Mouse (Mus musculus) heart, postnatal 0 days (tissue): ENCODE data around the gene Kcnip3. TPM values are rescaled to one million over a fixed set of nuclear protein-coding genes. Genes with fewer than 3 reads are reported as not detected.

Experiments used
- ATAC-seq: fragments of 200-750 bp; cut with Nextera tagmentation; 2 replicates; pipeline ENCODE4 v1.8.0; 2017; ENCODE audit warnings: low read depth, moderate number of reproducible peaks, moderate library complexity; ENCODE audit not compliant: insufficient read depth
- DNase-seq: peaks from one replicate; pipeline ENCODE4 v3.0.0-alpha.2; 2016; ENCODE audit warnings: low spot score
- H3K27ac ChIP-seq: fragments of 300-500 bp; sonication (generic); 2 replicates; pipeline ENCODE4 v1.5.1; 2014; ENCODE audit warnings: low read depth, mild to moderate bottlenecking
- H3K27me3 ChIP-seq: fragments of 300-500 bp; sonication (generic); 2 replicates; pipeline ENCODE4 v1.6.1; 2014; ENCODE audit warnings: low read length, mixed read lengths; ENCODE audit not compliant: control insufficient read depth, insufficient read depth
- H3K36me3 ChIP-seq: fragments of 300-500 bp; sonication (generic); replicated peaks from 2 replicates; pipeline ENCODE4 v1.6.1; 2014; ENCODE audit warnings: low read length, mixed read lengths; ENCODE audit not compliant: control insufficient read depth, insufficient read depth
- H3K4me1 ChIP-seq: fragments of 300-500 bp; sonication (generic); 2 replicates; pipeline ENCODE4 v1.6.1; 2014; ENCODE audit warnings: antibody characterized with exemption; ENCODE audit not compliant: control insufficient read depth, insufficient read depth
- H3K4me2 ChIP-seq: fragments of 300-500 bp; sonication (generic); 2 replicates; pipeline ENCODE4 v1.6.1; 2014; ENCODE audit warnings: low read depth, mild to moderate bottlenecking, low read length, moderate library complexity
- H3K4me3 ChIP-seq: fragments of 300-500 bp; sonication (generic); 2 replicates; pipeline ENCODE4 v1.5.1; 2014; ENCODE audit warnings: low read depth, low read length
- H3K9ac ChIP-seq: fragments of 300-500 bp; sonication (generic); replicated peaks from 2 replicates; pipeline ENCODE4 v1.6.1; 2014; ENCODE audit warnings: low read depth, low read length, mixed read lengths
- H3K9me3 ChIP-seq: fragments of 300-500 bp; sonication (generic); replicated peaks from 2 replicates; pipeline ENCODE4 v1.6.1; 2016; ENCODE audit warnings: low read length; ENCODE audit not compliant: control insufficient read depth
- CTCF ChIP-seq: IDR thresholded peaks from 2 replicates; pipeline ENCODE4 v1.5.1; 2016; ENCODE audit warnings: antibody characterized with exemption, control low read depth, low read depth
- EP300 ChIP-seq: IDR thresholded peaks from 2 replicates; pipeline ENCODE4 v1.6.1; 2016; ENCODE audit warnings: antibody characterized with exemption, low read depth
- WGBS: fragments of 180-500 bp; shearing (Covaris S2); extraction: QIAGEN DNeasy Blood & Tissue Kit; methylation state at CpG from one replicate; pipeline ENCODE4 v1.1.7; 2014; 5-methylcytosine and 5-hydroxymethylcytosine counted together
- polyA plus RNA-seq: library from polyadenylated mRNA; unstranded; fragments of >200 nt; fragmentation: Nextera tagmentation; extraction: Ambion mirVana; gene quantifications from 2 replicates; pipeline ENCODE4 v1.2.1, GENCODE M21; 2015
- total RNA-seq: library from RNA; depleted of rRNA; stranded (reverse); fragments of >200 nt; gene quantifications from 2 replicates; pipeline ENCODE4 v1.2.3, GENCODE M21; 2014; ENCODE audit warnings: low replicate concordance; rRNA removed

The Kcnip3 gene
- total and polyA plus RNA-seq, 2 experiments from 2014 or later: 0.20 to 7.9 TPM

DNA sequence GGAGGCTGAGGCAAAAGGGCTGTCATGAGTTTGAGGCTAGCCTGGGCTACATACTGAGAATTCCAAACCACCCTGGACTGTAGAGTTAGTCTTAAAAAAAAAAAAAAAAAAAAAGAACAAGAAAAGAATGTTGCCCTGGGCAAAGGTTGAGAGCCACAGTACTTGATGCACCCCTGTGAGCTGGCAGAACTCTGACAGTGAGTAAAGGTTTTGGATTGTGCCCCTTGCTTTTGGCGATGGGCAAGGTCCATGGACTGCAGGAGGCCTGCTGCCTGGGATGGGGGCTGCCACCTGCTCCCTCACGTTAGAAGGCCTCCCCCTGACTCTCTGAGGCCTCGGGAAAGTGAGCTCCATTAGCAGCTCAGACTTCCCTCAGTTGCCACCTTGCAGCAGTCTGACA is 105.2 kb downstream of the Kcnip3 start:
- Histone ChIP-seq H3K4me2 (no peak overlapping the region), H3K9ac (no peak overlapping the region)
- WGBS: 54% methylated on average over 3 of the region's 3 CpGs

GRCm38 (mm10) chr2:127415806-127416205 is 106.1 kb downstream of the Kcnip3 start:
- 63% methylated on average over 10 of the region's 10 CpGs for WGBS
- Histone ChIP-seq H3K4me1 (peaks cover 9% of the 10 kb centered on the region), H3K27ac (no peak overlapping the region), H3K36me3 (no peaks in the 10 kb centered on the region), H3K4me2 (no peak overlapping the region), H3K4me3 (no peak overlapping the region), H3K9me3 (no peaks in the 10 kb centered on the region), H3K9ac (no peak overlapping the region), H3K27me3 (0 out of 2 replicates have a peak, but pooled peaks cover 3% of the 10 kb centered on the region)
- no peak for ATAC-seq
- DNase-seq: no peak
- TF ChIP-seq CTCF: no peak
- no peak for TF ChIP-seq EP300

More for the DNA sequence above, 105.2 kb downstream of the Kcnip3 start:
- Histone ChIP-seq H3K36me3 (no peaks in the 10 kb centered on the region), H3K4me3 (no peak overlapping the region), H3K4me1 (no peaks in the 10 kb centered on the region), H3K27ac (no peak overlapping the region), H3K27me3 (0 out of 2 replicates have a peak, but pooled peaks cover 3% of the 10 kb centered on the region), H3K9me3 (no peaks in the 10 kb centered on the region)
- DNase-seq (no peak), ATAC-seq (no peak)
- no peak for TF ChIP-seq CTCF
- no peak for TF ChIP-seq EP300

DNA sequence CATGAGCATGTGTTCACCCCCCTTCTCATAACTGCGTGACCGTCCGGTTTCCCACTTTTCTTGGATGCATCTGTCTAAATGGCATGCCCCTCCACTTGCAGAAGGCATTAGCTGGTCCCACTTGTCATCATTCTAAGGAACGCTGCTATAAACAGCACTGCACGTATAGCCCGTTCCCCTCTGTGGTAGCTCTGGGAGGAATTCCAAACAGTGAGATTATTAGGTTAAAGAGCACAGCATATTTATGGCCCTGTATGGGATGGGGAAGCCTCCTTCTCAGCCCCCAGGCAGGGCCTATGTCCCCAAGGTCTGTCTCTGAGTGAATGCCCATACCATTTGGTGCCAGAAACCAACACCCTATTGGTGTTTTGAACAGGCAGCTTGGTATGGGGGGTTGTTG is 110.8 kb downstream of the Kcnip3 start:
- peak; percentile 68 for ATAC-seq
- Histone ChIP-seq H3K36me3 (no peaks in the 10 kb centered on the region), H3K27me3 (0 out of 2 replicates have a peak, but pooled peaks cover under 1% of the 10 kb centered on the region), H3K4me3 (no peak overlapping the region), H3K9ac (no peak overlapping the region), H3K4me2 (no peak overlapping the region), H3K9me3 (no peaks in the 10 kb centered on the region), H3K4me1 (peaks cover 11% of the 10 kb centered on the region), H3K27ac (no peak overlapping the region)
- DNase-seq: no peak
- TF ChIP-seq CTCF (no peak), EP300 (no peak)
- 48% methylated on average over 6 of the region's 6 CpGs for WGBS

Other genes starting within 250 kb of the Kcnip3 start
- gene Dusp2, start 185.9 kb downstream of the Kcnip3 start, total RNA-seq: 6.8 and 13.8 TPM in 2 replicates
- gene Dusp2, start 185.9 kb downstream of the Kcnip3 start, polyA plus RNA-seq: 5.1 and 7.3 TPM in 2 replicates
- gene Astl, start 183.5 kb downstream of the Kcnip3 start, total RNA-seq: not detected in 2 replicates
- not detected in 2 replicates for gene Astl, start 183.5 kb downstream of the Kcnip3 start, polyA plus RNA-seq
- gene Adra2b, start 158.9 kb downstream of the Kcnip3 start, total RNA-seq: 1.1 and 2.0 TPM in 2 replicates
- 0.67 and 0.71 TPM in 2 replicates for gene Adra2b, start 158.9 kb downstream of the Kcnip3 start, polyA plus RNA-seq
- gene Gpat2, start 96.9 kb downstream of the Kcnip3 start, total RNA-seq: 0.04 and 0.08 TPM in 2 replicates
- gene Gpat2, start 96.9 kb downstream of the Kcnip3 start, polyA plus RNA-seq: 0.04 and 0.20 TPM in 2 replicates
- 30.3 and 58.0 TPM in 2 replicates for gene Fahd2a, start 77.5 kb downstream of the Kcnip3 start, total RNA-seq
- 37.9 and 43.3 TPM in 2 replicates for gene Fahd2a, start 77.5 kb downstream of the Kcnip3 start, polyA plus RNA-seq
- 0.04 and 6.0 TPM in 2 replicates for gene Prom2, start 19.4 kb upstream of the Kcnip3 start, total RNA-seq
- 0.03 and 0.08 TPM in 2 replicates for gene Prom2, start 19.4 kb upstream of the Kcnip3 start, polyA plus RNA-seq
- 0.69 and 3.6 TPM in 2 replicates for gene Zfp661, start 65.0 kb upstream of the Kcnip3 start, total RNA-seq
- 1.4 and 1.6 TPM in 2 replicates for gene Zfp661, start 65.0 kb upstream of the Kcnip3 start, polyA plus RNA-seq
- 48.8 and 109 TPM in 2 replicates for gene Mrps5, start 65.1 kb upstream of the Kcnip3 start, total RNA-seq
- gene Mrps5, start 65.1 kb upstream of the Kcnip3 start, polyA plus RNA-seq: 150 and 156 TPM in 2 replicates
- 8.2 and 11.3 TPM in 2 replicates for gene Mal, start 134.6 kb upstream of the Kcnip3 start, total RNA-seq
- gene Mal, start 134.6 kb upstream of the Kcnip3 start, polyA plus RNA-seq: 1.7 and 2.5 TPM in 2 replicates
- 13.0 and 17.6 TPM in 2 replicates for gene Mall, start 207.8 kb upstream of the Kcnip3 start, total RNA-seq
- 7.0 and 7.4 TPM in 2 replicates for gene Mall, start 207.8 kb upstream of the Kcnip3 start, polyA plus RNA-seq